Mouse (Mus musculus) lung, adult 2 months (tissue): ENCODE data around the gene Trappc12. TPM values are rescaled to one million over a fixed set of nuclear protein-coding genes. Genes with fewer than 3 reads are reported as not detected.
"Not testable (repeated sequence)": the region's sequence is repeated elsewhere in the genome, so short reads cannot be mapped to it uniquely, and the experiment has no call there.

ENCODE experiments used
- DNase-seq: peaks from one replicate; pipeline ENCODE4 v3.0.0; 2022
- H3K4me1 ChIP-seq: fragments of 200-500 bp; 2 replicates; pipeline ENCODE4 v1.6.1; 2011; ENCODE audit warnings: low read length; ENCODE audit not compliant: control insufficient read depth, insufficient read depth
- H3K4me3 ChIP-seq: fragments of 200-500 bp; replicated peaks from 2 replicates; pipeline ENCODE3; 2011; ENCODE audit warnings: low read depth, mild to moderate bottlenecking, control low read depth, low read length; ENCODE audit errors: extremely low read depth
- CTCF ChIP-seq: fragments of 200-500 bp; IDR thresholded peaks from 2 replicates; pipeline ENCODE4 v1.5.1; 2011; ENCODE audit warnings: mild to moderate bottlenecking, low read length, control low read depth; ENCODE audit not compliant: insufficient read depth
- POLR2A ChIP-seq: fragments of 200-500 bp; IDR thresholded peaks from 2 replicates; pipeline ENCODE4 v1.6.1; 2011; ENCODE audit warnings: low read depth, mild to moderate bottlenecking, control low read depth, low read length, borderline replicate concordance; ENCODE audit errors: extremely low read depth
- WGBS: fragments of 180-500 bp; shearing (Covaris S2); methylation state at CpG from one replicate; pipeline ENCODE4 v1.1.7; 2018; 5-methylcytosine and 5-hydroxymethylcytosine counted together
- polyA plus RNA-seq: library from polyadenylated mRNA; depleted of rRNA; stranded (reverse); fragments of >200 nt; gene quantifications from 2 replicates; pipeline ENCODE4 v1.2.3, GENCODE M21; 2012

Gene Trappc12
- polyA plus RNA-seq, 1 experiment = 25.1 TPM

- H3K4me3 ChIP-seq = no peak overlapping the region
- TF ChIP-seq CTCF = no peak
- no peak for TF ChIP-seq POLR2A
- WGBS = 97% methylated on average over 1 of the region's 1 CpGs
- no peak for DNase-seq
- H3K4me1 ChIP-seq = no peaks in the 10 kb centered on the region
Measured at GRCm38 (mm10) chr12:28734271-28734670, 16.0 kb downstream of the Trappc12 start.

- not testable (repeated sequence) for DNase-seq, H3K4me1 ChIP-seq, H3K4me3 ChIP-seq
- WGBS = 93% methylated on average over 6 of the region's 6 CpGs
Measured at GRCm38 (mm10) chr12:28733520-28734245, 16.6 kb downstream of the Trappc12 start.

GRCm38 (mm10) chr12:28732631-28733030 lies 17.6 kb downstream of the Trappc12 start:
- no peak for TF ChIP-seq CTCF
- TF ChIP-seq POLR2A = no peak
- WGBS = 86% methylated on average over 8 of the region's 8 CpGs
- Histone ChIP-seq H3K4me1 (no peaks in the 10 kb centered on the region), H3K4me3 (no peak overlapping the region)
- DNase-seq = no peak

GRCm38 (mm10) chr12:28727061-28727460 lies 23.2 kb downstream of the Trappc12 start:
- no peak for TF ChIP-seq CTCF
- TF ChIP-seq POLR2A = no peak
- WGBS = 76% methylated on average over 5 of the region's 5 CpGs

GRCm38 (mm10) chr12:28726204-28726603 lies 24.1 kb downstream of the Trappc12 start:
- 95% methylated on average over 4 of the region's 4 CpGs for WGBS
- DNase-seq = no peak
- no peak overlapping the region for H3K4me3 ChIP-seq

More at GRCm38 (mm10) chr12:28727061-28727460, 23.2 kb downstream of the Trappc12 start:
- Histone ChIP-seq H3K4me3 (no peak overlapping the region), H3K4me1 (no peaks in the 10 kb centered on the region)
- no peak for DNase-seq

GRCm38 (mm10) chr12:28724366-28724765 lies 25.9 kb downstream of the Trappc12 start:
- WGBS = 90% methylated on average over 3 of the region's 3 CpGs
- DNase-seq = no peak
- no peaks in the 10 kb centered on the region for H3K4me1 ChIP-seq
- TF ChIP-seq POLR2A (no peak), CTCF (no peak)
- H3K4me3 ChIP-seq = no peak overlapping the region

More at GRCm38 (mm10) chr12:28726204-28726603, 24.1 kb downstream of the Trappc12 start:
- no peaks in the 10 kb centered on the region for H3K4me1 ChIP-seq
- no peak for TF ChIP-seq POLR2A
- TF ChIP-seq CTCF = no peak

- WGBS = 94% methylated on average over 2 of the region's 2 CpGs
- TF ChIP-seq POLR2A (no peak), CTCF (no peak)
- Histone ChIP-seq H3K4me3 (no peak overlapping the region), H3K4me1 (no peaks in the 10 kb centered on the region)
- DNase-seq = no peak
Measured at GRCm38 (mm10) chr12:28718106-28718505, 32.2 kb downstream of the Trappc12 start.

- Histone ChIP-seq H3K4me1 (no peaks in the 10 kb centered on the region), H3K4me3 (no peak overlapping the region)
- DNase-seq = no peak
- TF ChIP-seq CTCF = no peak
- TF ChIP-seq POLR2A = no peak
- WGBS = 90% methylated on average over 2 of the region's 2 CpGs
Measured at GRCm38 (mm10) chr12:28717066-28717465, 33.2 kb downstream of the Trappc12 start.

- WGBS = 85% methylated on average over 24 of the region's 24 CpGs
- H3K4me1 ChIP-seq = no peaks in the 10 kb centered on the region
Measured at GRCm38 (mm10) chr12:28714822-28715632, 35.2 kb downstream of the Trappc12 start.

GRCm38 (mm10) chr12:28710566-28711185 lies 39.6 kb downstream of the Trappc12 start:
- DNase-seq = no peak
- Histone ChIP-seq H3K4me1 (no peaks in the 10 kb centered on the region), H3K4me3 (no peak overlapping the region)
- 87% methylated on average over 22 of the region's 22 CpGs for WGBS
- TF ChIP-seq POLR2A (no peak), CTCF (no peak)

More at GRCm38 (mm10) chr12:28714822-28715632, 35.2 kb downstream of the Trappc12 start:
- TF ChIP-seq POLR2A = no peak
- TF ChIP-seq CTCF = no peak
- no peak for DNase-seq
- H3K4me3 ChIP-seq = no peak overlapping the region
